ENCODE assay signal across 8 mouse cellular contexts in genomic region chr14:60688509-60689205, GRCm38 (mm10). TPM values are rescaled to one million over a fixed set of nuclear protein-coding genes. Genes with fewer than 3 reads are reported as not detected.
A peak's percentile ranks its signal among the peaks of the same experiment; 100 is the strongest.
DNase-seq lines count a peak whose midpoint lies in the region; ATAC-seq and TF ChIP-seq lines count a peak whose summit lies in the region.

No protein-coding gene starts in this region.

- ATAC-seq in intestine, embryonic 14.5 days (replicated peaks; ENCODE audit: low FRiP score, low TSS enrichment, low read depth) = 0 out of 2 replicates have a peak, but pooled peaks have one; percentile 61
- ATAC-seq in megakaryocyte-erythroid progenitor cell, adult 5-6 weeks (replicated peaks; ENCODE audit: low FRiP score, low TSS enrichment, poor library complexity, severe bottlenecking) = peak; percentile 66

- H3K36me3 ChIP-seq in intestine, embryonic 14.5 days (ENCODE audit: control insufficient read depth, insufficient read depth, low read length) = 0 out of 2 replicates have a peak, but pooled peaks cover 6% of the 10 kb centered on the region

- TF ChIP-seq CTCF in brain, embryonic 14.5 days (IDR thresholded peaks at IDR 0.05; ENCODE audit: borderline replicate concordance, extremely low read depth, insufficient read depth, insufficient read length) = peak; percentile 78

- H3K9ac ChIP-seq in intestine, embryonic 14.5 days (ENCODE audit: low read length) = no peak overlapping the region

- 0 out of 2 replicates have a peak, but pooled peaks cover 4% of the 10 kb centered on the region for H3K4me1 ChIP-seq in intestine, embryonic 14.5 days (replicated peaks; ENCODE audit: control insufficient read depth, insufficient read depth, low read length)

- no peaks in the 10 kb centered on the region for H3K27me3 ChIP-seq in intestine, embryonic 14.5 days (replicated peaks; ENCODE audit: control insufficient read depth, insufficient read depth, low read length)

- no peak overlapping the region for H3K27ac ChIP-seq in intestine, embryonic 14.5 days (ENCODE audit: low read depth)

- H3K4me2 ChIP-seq in intestine, embryonic 14.5 days (ENCODE audit: low read length) = no peak overlapping the region

- intact Hi-C loops in left cerebral cortex, postnatal 14 days (cut with DNase I) = loop anchor here (2.0 kb wide), 1 partner anchor 164 kb away; no protein-coding TSS in a partner anchor

- 45% methylated on average over 7 of the region's 7 CpGs for WGBS in intestine, embryonic 14.5 days

- no peak overlapping the region for H3K4me3 ChIP-seq in intestine, embryonic 14.5 days (ENCODE audit: low read depth, low read length)

- no peaks in the 10 kb centered on the region for H3K9me3 ChIP-seq in intestine, embryonic 14.5 days (ENCODE audit: control insufficient read depth, low read length)

- DNase-seq in cerebellum, adult 9-10 months = peak; percentile 54
- no peak for DNase-seq in cerebellum, adult 9-11 months
- DNase-seq in brain, embryonic 14.5 days (ENCODE audit: low read depth) = peak; percentile 91
- peak; percentile 57 for DNase-seq in forelimb bud, embryonic 11.5 days (ENCODE audit: low read depth, low spot score)
- peak; percentile 76 for DNase-seq in intestine, embryonic 14.5 days (ENCODE audit: low spot score)
- peak; percentile 55 to 73 for DNase-seq in left cerebral cortex, postnatal 14 days (ENCODE audit: low spot score in 2 of 2)
- DNase-seq in right cerebral cortex, postnatal 4 days = peak; percentile 65

- TF ChIP-seq POLR2A in brain, embryonic 14.5 days (IDR thresholded peaks at IDR 0.05; ENCODE audit: borderline replicate concordance, extremely low read depth, insufficient read depth, insufficient read length, poor library complexity, severe bottlenecking) = no peak

RNA-seq across cellular contexts. Expression of gene Spata13, which starts 54.9 kb away (rescaled TPM):
- 17.0 and 22.1 TPM in 2 replicates for polyA plus RNA-seq in brain, embryonic 14.5 days (2012; rRNA removed)
- polyA plus RNA-seq in intestine, embryonic 14.5 days (2014; fragmentation: Nextera tagmentation; extraction: Ambion mirVana) = 23.1 and 26.9 TPM in 2 replicates
- 10 to 100 TPM; 14.7 to 20.9 TPM for total RNA-seq in left cerebral cortex, postnatal 14 days (2021)
- total RNA-seq in megakaryocyte-erythroid progenitor cell, adult 5-6 weeks (2014; fragmentation: Nextera tagmentation) = 1.7 and 2.7 TPM in 2 replicates
- total RNA-seq in megakaryocyte-erythroid progenitor cell, adult 5-6 weeks (2017) = 3.0 and 3.4 TPM in 2 replicates
